Mouse (Mus musculus) hindlimb bud, embryonic 11.5 days (tissue): Measurements from ENCODE around the gene 1700023F06Rik.
A peak's percentile ranks its signal among the peaks of the same experiment; 100 is the strongest.

Experiments
- DNase-seq: peaks from one replicate; pipeline ENCODE4 v3.0.0-alpha.2; 2012; ENCODE audit warnings: low read depth, low spot score; ENCODE audit errors: extremely low spot score

The 1700023F06Rik gene

DNA sequence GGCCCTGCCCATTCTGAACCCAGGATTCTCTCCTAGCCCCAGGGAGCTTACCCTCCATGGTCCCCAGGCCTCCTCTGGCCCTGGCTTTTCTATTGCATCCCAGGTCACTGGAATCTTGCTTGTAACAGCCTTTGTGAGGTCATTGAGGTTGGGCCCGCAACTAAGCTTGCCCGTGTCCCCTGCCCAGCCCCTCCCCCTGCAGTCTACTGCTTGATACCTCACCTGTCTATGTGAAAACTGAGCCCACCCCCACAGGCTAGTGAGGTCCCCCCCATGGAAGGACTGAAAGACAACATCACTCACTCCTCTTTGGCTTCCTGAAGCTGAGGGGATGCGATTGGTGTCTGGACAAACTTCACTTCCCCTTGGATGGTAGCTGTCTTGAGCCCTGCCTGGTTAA is at the start of gene 1700023F06Rik:
Gene 1700023F06Rik (minus strand): TSS at position 101 of the 400 bp plus-strand sequence.
- no peak for DNase-seq

DNA sequence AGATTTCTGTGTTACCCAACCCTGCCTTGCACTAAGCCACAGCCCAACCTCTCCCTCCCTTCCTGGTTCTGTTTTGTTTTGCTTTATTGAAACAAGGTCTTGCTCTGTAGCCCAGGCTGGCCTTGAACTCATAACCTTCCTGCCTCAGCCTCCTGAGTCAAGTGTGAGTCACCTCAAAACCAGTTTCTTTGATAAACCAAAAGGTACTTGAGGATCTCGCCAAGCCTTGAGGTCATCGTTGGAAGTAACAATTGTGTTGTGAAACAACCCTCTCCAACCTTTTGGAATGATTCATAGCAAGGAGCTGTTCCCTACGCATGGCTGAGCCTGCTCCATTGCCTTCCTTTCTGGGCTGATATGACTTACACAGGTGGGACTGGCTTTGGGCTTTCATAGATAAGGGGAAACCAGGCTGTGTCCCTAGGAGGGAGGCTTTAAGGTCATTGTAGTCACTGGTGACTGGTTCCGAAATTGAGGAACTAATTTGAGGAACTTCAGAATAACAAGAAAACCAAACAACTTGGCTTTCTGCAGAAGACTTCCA is 49.7 kb upstream of the 1700023F06Rik start:
- no peak for DNase-seq

DNA sequence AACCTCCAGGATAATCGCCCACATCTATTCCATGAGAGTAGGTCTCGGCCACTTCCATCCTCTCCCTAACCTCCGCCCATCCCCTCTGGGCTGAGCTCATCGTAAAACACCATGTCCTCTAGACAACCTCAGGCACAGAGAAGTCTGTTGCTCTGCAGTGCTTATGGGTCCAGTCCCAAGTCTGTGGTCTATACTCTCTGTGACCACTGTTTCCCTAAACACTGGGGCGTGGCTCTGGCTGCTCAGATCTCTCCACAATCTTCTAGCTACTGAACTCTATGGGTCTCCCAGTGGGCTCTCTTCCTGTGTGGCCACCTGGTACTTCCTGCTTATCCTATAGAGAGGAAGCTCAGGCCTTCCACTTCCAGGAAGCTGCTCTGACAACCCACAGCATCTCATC is 45.2 kb upstream of the 1700023F06Rik start:
- DNase-seq, result no peak

DNA sequence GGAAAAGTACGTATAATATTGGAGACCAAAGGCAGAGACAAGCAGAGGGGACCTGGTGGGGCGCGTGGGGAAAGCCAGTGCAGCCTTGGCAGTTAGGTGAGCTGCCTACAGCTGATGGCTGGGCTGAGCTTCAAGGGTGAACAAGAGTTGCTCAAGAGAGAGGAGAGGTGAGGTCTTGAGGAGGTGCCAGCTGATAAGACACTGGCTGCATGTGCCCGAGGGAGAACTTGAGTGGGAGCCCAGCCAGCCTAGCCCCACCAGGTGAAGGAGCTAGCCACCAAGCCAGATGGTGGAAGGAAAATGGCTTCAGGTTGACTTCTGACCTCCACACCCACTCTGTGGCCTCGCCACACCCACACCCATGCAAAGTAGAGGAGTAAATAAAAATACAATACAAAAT is 44.0 kb upstream of the 1700023F06Rik start:
- no peak for DNase-seq

DNA sequence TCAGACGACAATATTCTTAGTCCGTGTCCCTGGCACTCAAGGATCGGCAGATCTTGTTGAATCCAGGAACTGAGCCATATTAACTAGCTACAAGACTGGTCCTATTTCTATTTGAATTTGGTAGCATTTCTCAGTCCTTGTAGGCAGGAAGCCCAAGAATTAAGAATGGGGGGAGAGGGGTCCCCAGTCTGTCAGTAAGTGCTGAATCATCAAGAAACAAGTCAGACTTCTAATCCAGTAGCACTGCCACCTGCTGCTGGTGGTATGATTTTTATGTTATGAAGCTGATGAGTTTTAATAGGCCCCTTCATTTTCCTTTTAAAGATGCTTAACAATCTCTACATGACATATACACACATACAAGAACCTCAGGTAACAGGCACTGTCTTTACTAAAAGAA is 42.0 kb upstream of the 1700023F06Rik start:
- DNase-seq, result no peak

DNA sequence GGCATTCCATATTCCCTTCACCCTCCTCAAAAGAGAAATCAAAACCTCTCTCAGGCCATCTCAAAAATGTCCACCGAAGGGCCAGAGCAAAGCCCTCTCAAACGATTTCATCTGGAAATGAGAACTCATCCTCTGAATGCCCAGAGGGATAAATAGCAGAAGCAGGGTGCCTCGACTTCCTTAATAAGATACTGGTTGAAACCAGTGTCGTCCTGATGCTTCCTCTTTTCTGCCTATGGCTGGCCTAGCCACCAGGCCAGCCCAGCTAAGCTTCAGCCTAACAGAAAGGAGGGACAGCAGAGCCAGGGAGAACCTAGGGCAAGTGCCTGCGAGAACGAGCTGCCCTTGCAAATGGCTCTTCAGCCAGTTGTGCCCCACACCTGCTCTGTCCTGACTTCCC is 41.2 kb upstream of the 1700023F06Rik start:
- no peak for DNase-seq

DNA sequence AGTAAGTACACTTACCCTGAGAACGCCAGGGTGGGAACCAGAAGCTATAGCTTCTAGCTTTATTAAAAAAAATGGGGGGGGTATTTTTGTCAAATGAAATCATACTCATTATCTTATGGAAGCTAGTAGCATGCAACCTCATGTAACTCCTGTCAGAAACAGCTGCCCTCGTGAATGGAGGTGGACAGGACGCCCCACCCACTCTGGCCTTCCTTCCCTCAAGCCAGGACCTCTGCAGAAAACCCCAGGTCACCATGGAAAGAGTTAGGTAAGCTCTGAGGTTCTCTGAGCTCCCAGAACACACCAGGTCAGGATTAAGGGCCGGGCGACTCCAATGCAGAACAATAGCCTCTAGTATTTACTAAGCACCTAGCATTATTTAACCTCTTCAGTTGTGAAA is 40.5 kb upstream of the 1700023F06Rik start:
- no peak for DNase-seq

DNA sequence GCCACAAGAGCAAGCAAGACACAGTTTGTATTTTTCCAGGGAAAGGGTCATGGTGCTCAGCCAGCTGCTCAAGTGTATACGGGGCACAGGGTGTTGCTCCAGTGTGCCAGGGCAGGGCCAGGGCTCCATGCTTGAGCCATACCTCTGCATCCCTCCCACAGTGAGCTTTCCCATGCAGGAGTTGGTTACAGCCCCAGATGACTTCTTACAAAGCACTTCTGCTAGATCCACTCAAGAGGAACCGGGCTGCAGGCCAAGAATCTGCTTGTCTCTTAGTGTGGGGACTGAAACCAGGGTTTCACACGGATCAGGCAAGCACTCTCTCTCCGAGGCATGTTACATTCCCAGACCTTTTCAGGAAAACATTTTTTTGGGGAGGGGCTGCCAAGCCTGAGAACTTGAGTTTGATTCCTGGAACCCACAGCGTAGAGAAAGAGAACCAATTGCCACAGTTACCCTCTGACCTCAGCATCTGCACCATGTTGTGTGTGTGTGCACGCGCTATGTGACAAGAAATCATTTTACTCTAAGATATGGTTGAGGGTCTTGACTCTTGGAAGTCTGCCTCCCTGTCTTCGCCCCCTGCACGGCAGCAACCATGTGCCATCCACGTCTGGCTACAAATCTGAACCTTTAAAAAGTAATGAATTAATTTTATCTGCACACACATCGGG is 39.3 kb upstream of the 1700023F06Rik start:
- no peak for DNase-seq

DNA sequence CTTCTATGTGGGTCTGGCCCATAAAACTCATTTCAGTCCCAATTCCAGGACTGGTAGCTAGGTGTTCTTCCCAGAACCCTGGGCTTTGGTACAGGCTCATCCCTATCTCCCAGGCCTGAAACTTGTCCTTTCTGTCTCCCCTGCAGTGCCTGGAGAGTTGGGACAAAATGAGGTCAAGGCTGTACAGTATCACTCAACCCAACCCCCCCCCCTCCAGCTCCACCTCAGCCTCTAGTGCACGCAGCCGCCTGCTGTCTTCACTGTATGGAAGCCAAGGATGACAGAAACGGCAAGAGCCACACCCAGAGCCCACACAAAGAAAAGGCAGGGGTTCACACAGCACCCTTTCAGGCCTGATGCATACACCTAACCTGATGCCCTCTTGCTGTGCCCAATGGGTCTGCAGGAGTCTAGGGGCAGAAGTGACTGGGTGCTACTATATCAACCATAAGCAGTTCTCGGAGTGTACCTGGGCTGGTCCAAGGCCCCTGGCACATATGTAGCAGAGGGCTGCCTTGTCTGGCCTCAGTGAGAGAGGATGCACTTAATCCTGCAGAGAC is 38.5 kb upstream of the 1700023F06Rik start:
- no peak for DNase-seq

DNA sequence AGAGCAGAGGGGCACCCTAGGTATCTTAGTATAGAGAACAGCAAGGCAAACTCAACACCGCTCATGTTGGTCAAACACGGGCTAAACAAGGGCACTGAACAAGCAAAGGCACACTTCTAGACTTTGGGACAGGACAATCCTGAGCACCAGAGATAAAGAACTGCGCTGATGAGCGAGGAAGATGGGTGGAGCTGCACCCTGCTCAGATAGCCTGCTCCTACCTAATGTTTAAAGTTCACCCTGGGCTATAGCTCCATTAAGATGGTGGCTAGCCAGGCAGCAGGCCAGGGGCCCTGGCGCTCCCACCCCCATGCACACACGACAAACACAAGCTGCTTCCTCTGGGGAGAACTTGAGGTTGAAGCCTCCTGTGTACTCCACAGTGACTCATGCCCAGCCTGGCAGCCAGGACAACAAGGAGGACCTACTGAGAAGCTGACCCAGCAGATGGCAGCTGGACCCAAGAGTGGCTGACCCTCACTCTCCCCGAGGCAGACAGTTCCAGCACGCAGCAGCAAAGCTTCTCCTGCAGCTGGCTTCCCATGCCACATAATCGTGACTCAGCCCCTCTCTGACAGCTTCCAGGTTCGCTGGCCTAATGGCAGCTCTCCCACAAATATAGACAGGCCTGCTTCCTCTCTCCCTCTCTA is 37.8 kb upstream of the 1700023F06Rik start:
- no peak for DNase-seq

DNA sequence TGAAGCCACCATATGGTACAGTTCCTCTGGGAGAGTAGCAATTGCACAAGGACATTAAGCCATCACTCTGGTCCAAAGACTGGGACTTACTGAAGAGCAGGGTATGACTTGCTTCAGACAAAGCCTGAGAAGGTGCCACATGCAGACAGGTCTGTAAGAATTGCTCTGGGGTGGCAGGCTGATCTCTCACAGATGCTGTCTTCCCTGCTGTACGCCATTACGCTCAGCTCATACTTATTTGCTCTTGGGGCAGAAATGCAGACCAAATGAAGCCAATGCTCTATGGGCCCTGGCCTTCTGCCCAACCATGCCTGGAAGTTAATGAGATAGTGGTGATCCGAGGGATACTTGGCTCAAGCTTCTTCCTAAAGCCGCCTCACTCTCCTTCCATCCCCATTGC is 36.5 kb upstream of the 1700023F06Rik start:
- DNase-seq, result no peak

DNA sequence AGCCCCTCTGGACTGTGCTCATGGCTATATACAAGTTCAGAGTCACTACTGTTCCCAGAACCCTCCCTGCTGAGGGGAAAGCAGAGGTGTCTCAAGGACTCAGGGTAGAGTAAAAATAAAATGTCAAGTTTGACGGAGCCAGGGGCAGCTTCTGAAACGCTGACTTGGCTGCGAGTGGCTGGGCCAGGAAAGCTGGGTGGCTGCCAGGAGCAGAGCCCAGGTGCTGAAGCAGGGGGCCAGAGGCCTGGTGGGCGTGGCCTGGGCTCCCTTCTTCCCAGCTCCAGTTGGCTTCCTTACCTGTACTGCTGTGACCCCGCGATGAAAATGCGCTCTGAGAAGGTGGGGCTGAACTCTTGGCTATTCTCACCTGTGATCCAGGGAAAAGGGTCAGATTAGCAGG is 32.4 kb upstream of the 1700023F06Rik start:
- no peak for DNase-seq

DNA sequence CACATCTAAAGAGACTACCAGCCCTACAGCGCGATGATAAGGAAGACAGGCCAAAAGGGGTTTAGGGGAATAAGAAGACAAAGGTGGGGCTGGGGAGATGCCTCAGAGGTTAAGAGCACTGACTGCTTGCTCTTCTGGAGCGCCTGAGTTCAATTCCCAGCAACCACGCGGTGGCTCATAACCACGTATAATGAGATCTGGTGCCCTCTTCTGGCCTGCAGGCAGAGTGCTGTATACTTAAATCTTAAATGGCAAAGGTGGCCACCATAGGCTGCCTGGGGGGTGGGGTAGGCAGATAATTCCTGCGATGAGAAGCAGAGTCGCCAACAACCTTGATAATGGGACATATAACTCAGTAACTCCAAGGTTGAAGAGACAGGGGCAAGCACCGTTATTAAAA is 29.4 kb upstream of the 1700023F06Rik start:
- DNase-seq, result no peak

DNA sequence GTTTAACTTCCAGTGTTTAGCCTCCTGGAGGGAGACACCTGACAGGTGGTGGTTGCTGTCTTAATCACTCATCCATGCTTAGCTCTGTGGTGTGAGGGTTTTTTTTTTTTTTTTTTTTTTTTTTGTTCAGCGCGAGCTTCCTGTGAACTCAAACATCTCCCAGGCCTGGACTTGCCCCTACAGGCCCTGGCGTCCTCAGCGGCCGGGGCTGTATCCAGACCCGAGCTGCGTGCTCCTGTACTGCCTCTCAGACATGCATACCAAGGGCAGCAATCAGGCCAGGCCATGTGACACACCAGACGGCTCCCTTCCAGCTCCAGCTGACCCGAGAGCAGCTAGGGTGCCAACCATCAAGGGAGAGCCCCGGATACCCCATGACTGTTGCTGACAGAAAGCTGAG is 28.5 kb upstream of the 1700023F06Rik start:
- DNase-seq, result no peak

DNA sequence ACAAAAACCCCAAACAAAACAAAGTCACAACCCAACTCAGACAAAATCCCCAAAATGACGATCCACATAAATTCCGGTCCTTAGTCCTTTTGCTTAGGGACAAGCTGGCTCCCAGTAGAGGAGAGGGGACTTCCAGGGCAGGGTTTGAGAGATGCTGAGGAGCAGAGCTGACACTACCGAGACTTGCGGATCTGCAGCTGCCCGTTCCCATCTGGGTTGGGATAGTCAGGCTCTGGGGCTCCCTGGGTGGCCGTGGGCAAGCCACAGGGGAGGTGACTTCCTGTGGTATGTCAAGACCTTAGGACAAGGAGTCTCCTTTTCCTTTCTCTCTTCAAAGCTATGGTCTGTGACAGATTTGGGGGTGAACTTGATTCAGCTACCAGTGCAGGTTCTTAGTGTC is 28.1 kb upstream of the 1700023F06Rik start:
- DNase-seq, result no peak

DNA sequence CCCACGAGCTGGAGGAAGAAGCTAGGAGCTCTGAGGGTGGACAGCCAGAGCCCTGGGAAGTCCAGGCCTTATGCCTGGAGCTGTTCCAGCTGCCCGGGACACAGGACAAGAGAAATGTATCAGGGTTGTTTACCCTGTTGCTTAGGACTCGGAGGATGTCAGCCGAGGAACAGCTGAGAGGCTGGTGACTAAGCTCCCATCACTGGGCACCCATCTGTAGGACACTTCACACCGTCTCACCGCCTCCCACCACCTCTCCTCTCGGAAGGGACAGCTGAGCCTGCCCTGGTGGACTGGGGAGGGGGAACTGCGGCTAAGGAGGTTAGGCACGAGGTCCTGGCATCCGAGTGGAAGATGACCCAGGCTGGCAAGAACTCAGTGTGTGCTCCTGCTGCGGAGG is 27.3 kb upstream of the 1700023F06Rik start:
- DNase-seq, result no peak

DNA sequence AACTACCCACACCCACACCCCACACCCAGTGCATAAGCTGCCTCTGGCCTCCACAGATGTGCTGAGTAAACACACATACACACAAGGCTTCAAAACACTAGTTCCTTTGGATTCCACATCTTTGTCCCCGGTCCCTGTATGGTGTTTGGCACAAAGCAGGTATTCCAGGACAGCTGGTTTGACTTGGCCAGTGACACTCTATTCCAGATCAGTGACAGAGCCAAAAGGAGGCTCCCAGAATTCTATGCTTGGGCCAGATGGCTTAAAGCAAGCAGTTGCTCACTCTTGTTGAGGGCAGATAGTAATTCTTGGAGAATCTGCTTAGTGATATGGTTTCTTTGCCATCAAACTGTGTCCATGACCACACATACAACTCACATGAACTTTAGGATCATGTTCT is 26.1 kb upstream of the 1700023F06Rik start:
- DNase-seq, result no peak

DNA sequence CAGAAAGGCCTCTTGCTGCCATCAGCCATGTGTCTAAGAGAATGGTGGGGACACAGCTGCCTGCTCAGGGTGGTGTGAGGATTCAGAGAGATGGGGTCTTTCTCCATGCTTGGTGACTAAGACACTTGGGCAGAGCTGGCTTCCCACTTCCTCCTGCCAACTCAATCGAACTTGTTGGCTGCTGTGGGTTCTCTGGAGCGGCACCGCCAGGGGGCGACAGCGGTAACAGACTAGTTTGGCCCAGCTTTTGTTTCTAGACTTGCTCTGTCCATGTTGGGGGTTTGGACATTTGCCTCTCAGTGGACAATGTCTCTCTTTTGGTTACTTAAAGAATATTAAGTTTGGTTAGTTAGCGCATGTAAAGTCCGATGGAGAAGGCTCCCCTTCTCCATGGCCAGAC is 24.6 kb upstream of the 1700023F06Rik start:
- DNase-seq, result peak; percentile 35

DNA sequence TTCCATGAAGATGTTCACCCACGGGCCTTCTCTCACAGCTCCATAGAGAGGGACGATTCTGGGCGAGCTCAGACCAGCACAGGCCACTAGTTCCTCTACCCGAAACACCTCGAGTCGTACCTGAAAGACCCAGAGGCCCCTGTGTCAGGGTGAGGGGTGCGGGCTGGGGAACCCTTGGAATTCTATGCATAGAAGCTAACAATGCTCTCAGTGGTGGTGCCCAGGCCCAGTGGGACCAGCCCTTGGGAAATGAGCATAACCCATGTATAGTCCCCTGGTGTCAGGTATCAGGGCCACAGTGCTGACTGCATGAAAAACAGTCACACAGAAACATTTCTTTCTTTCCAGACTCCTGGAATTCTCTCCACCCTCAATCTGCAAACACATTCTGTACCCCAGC is 23.0 kb upstream of the 1700023F06Rik start:
- DNase-seq, result no peak

DNA sequence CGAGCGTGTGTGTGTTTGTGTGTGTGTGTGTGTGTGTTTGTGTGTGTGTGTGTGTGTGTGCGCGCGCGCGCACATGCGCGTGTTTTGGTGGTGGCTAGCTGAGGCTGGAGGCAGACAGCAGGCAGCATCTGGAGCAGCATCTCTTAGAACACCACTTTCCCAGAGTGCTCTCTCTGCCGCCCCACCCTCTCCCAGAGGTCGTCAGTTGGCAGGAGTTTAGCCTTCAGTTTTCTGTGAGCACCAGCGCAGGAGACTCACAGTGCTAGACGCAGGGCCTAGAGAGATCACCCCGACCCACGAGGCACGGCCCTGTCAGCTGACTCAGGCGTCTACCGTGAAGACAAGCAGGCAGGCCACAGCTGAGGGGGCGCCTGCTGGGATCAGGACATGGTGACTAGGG is 22.3 kb upstream of the 1700023F06Rik start:
- no peak for DNase-seq

DNA sequence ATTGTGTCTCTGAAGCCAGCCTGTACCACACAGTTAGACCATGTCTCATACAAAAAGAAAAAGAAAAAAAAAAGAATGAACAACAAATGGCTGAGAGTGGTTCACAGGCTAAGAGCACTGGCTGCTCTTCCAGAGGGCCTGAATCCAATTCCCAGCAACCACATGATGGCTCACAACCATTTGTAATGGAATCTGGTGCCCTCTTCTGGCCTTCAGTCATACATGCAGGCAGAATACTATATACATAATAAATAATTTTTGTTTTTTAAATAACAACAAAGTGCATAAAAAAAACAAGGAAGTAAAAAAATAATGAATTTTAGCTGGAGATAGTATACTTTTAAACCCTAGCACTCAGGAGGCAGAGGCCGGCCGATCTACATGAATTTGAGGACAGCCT is 21.2 kb upstream of the 1700023F06Rik start:
- no peak for DNase-seq

DNA sequence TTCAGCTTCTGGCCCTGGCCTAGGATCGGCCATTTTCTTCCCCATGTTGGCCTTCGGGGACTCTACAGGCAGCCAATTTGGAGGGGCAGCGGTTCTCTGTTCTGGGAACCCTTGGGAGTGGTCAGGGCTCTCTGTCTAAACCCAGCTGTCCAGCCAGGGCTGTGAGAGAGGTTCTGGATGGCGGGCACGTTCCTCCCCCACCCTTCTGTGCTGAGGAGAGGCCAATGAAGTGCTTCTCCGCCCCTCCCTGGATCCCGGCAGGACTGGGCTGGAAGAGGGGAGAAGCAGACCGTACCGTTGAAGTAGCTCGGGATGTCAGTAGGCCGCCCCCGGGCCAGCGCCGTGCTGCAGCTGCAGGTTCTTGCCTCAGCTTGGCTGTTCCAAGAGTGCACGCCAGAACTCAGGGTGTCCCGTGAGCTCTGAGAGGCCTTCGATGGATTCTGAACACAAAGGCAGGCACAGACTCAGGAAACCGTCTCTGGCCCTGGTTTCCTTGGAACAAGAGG is 15.6 kb upstream of the 1700023F06Rik start:
- no peak for DNase-seq
